Mouse (Mus musculus) skeletal muscle tissue, postnatal 0 days (tissue): ENCODE results near the gene Gm49425. TPM values are rescaled to one million over a fixed set of nuclear protein-coding genes. Genes with fewer than 3 reads are reported as not detected.

Experiments
- microRNA-seq, 2 experiments: library from miRNA; unstranded; fragments of <30 nt; microRNA quantifications; one replicate each; pipeline ENCODE4; 2016
- polyA plus RNA-seq: library from polyadenylated mRNA; unstranded; fragments of >200 nt; fragmentation: Nextera tagmentation; extraction: Ambion mirVana; gene quantifications from 2 replicates; pipeline ENCODE4 v1.2.1, GENCODE M21; 2015

Gm49425 gene
- not detected in 2 replicates for polyA plus RNA-seq

DNA sequence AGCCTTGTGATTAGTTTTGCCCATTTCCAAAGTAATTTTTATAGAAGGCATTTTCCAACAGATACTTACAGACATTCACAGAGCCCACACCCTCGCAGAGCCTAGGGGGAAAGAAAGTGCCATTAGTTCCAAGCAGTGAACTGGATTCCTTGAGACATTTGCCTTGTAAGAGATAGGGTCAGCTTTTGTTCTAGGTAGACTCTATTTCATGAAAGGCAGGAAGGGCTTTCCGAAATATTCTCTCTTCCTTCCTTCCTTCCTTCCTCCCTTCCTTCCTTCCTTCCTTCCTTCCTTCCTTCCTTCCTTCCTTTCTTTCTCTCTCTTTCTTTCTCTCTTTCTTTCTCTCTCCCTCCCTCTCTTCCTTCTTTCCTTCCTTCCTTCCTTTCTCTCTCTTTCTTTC, at the start of gene Gm49425:
Gene Gm49425 (minus strand): TSS at position 101 of the 400 bp plus-strand sequence.

DNA sequence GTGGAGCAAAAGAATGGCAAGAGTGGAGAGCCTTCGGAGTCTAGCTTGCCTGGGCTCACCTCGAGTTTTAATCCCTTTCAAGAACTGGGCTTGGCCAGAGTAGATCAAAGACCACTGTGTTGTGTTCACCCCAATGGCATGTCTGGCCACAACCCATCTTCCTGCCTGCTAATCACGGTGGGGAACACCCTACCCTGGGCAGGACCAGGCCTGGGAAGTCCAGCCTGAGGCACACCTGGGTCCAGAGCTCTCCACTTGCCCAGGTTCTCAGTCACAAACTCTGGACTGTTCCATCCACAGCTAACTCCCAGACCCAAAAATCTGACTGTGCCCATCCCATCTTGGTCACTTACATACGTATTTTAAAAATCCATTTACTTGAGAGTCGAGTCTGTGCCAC, 45.8 kb upstream of the Gm49425 start, which contains the start of gene Krt90:
Gene Krt90 (minus strand): TSS at position 101 of the 400 bp plus-strand sequence.

DNA sequence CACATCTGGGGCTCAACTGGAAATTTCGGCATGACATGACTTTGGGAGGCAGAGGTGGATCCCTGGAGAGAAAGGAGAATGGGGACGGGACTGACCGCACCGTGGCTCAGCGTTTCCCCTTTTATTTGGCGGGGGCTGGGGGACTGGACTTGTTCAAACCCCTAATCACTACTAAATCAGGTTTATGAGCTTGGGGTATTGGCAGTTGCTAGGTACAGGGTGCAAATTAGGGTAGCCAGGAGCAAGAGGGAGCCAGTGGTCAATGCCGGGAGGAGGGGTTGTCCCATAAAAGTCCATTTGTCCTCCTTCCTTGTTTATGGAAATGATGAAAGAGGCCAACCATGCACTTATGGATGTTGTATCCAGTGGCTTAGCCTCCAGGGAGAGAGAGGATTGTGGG, 33.5 kb upstream of the Gm49425 start, which contains the start of gene Krt82:
Gene Krt82 (minus strand): TSS at position 101 of the 400 bp plus-strand sequence.

DNA sequence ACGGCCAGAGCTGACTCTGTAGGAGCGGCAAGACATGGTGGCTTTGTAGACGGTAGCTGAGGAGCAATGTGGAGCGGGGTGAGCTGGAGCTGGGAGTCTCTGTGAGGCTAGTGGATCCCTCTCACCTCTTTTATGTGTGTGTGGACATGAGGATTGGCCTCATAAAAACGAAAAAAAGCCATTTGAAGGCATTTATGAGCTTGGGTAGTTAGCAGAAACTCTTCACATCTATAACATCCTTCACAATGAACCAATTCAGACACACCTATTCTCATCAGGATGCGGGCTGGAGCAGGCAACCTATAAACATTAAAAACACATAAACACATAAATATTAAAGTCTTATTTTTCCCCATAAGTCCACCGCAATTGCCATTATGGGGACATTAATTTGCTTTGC, 15.7 kb upstream of the Gm49425 start, which contains the start of gene Krt84:
Gene Krt84 (minus strand): TSS at position 101 of the 400 bp plus-strand sequence.

DNA sequence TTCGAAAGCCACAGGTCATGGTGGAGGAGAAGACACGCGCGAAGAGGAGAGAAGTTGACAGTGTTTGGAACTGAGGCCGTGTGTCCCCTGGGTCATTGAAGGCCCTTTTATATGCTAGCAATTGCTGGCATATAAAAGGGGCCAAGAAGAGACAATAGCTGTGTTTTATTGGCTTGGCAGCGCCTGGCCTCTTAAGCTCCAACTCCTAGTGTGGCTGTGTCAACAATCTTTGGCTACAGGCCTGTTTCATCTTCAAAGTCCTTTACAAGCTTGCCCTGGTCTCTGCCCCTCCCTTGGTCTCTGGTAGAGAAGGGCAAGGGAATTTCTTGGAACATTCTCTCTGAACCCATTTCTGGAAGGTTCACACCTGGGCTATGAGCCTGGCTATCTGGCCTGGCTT, 25.6 kb downstream of the Gm49425 start, which contains the start of gene Krt83:
Gene Krt83 (minus strand): TSS at position 82 of the 400 bp plus-strand sequence.

DNA sequence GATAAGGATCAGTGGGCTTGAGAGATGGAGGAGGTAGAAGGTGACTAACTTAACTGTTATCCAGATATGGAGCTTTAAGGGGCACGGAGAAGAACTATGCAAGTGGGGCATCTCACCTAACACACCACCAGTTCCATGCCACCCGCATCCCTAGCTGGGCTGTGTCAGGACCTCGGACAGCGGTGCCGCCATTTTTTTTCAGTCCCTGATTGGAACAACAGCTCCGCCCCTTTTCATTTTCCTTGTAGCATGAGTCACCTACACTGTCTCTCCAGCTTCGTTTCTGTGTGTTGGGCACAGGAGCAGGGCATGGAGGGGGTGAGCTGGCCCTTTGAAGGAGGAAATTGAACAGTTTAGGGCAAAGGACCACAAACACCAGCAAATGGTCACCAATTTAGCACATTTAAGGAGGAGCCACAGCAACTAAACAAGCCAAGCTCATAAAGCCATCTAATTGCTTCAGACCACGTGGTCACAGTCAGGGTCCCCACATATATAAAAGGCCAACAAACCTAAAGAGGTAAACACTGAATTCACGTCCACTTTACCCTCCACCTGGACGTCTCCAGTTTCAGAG, 44.0 kb downstream of the Gm49425 start, which contains the start of gene Krt86:
Gene Krt86 (plus strand): TSS at position 527 of the 577 bp plus-strand sequence.

Small RNA genes lying within 50 kb of the gene (microRNA-seq; reads per million reads assigned to microRNA genes)
- 0 reads per million in 2 experiments for gene Gm44393

Other genes starting within 250 kb of the Gm49425 start
- gene Atg101, start 233.0 kb downstream of the Gm49425 start, polyA plus RNA-seq, result 47.9 and 48.0 TPM in 2 replicates
- 0.65 and 0.87 TPM in 2 replicates for gene 6030408B16Rik, start 224.0 kb downstream of the Gm49425 start, polyA plus RNA-seq
- 2.1 and 3.3 TPM in 2 replicates for gene Krt80, start 147.1 kb downstream of the Gm49425 start, polyA plus RNA-seq
- 0.15 and 0.24 TPM in 2 replicates for gene Krt7, start 106.2 kb downstream of the Gm49425 start, polyA plus RNA-seq
- gene Krt87, start 78.5 kb downstream of the Gm49425 start, polyA plus RNA-seq, result 0.05 TPM in 1 of 2 replicates, not detected in the other
- not detected in 2 replicates for gene Krt88, start 69.5 kb downstream of the Gm49425 start, polyA plus RNA-seq
- gene Krt81, start 53.5 kb downstream of the Gm49425 start, polyA plus RNA-seq, result not detected in 2 replicates
- not detected in 2 replicates for gene Krt86, start 43.8 kb downstream of the Gm49425 start, polyA plus RNA-seq
- not detected in 2 replicates for gene Krt83, start 25.7 kb downstream of the Gm49425 start, polyA plus RNA-seq
- gene Krt84, start 15.6 kb upstream of the Gm49425 start, polyA plus RNA-seq, result not detected in 2 replicates
- gene Krt82, start 33.4 kb upstream of the Gm49425 start, polyA plus RNA-seq, result not detected in 2 replicates
- gene Krt90, start 45.7 kb upstream of the Gm49425 start, polyA plus RNA-seq, result not detected in 2 replicates
- gene Krt75, start 56.6 kb upstream of the Gm49425 start, polyA plus RNA-seq, result not detected in 2 replicates
- not detected in 2 replicates for gene Gm5414, start 110.9 kb upstream of the Gm49425 start, polyA plus RNA-seq
- gene Gm5478, start 130.1 kb upstream of the Gm49425 start, polyA plus RNA-seq, result not detected in 2 replicates
- gene Krt6b, start 163.0 kb upstream of the Gm49425 start, polyA plus RNA-seq, result not detected in 2 replicates
- gene Krt6a, start 177.0 kb upstream of the Gm49425 start, polyA plus RNA-seq, result not detected in 2 replicates
- gene Krt5, start 195.6 kb upstream of the Gm49425 start, polyA plus RNA-seq, result 40.5 TPM in 1 of 2 replicates, not detected in the other
- not detected in 2 replicates for gene Krt71, start 225.8 kb upstream of the Gm49425 start, polyA plus RNA-seq